ENCODE assay signal across 7 mouse cellular contexts in the genomic region with DNA sequence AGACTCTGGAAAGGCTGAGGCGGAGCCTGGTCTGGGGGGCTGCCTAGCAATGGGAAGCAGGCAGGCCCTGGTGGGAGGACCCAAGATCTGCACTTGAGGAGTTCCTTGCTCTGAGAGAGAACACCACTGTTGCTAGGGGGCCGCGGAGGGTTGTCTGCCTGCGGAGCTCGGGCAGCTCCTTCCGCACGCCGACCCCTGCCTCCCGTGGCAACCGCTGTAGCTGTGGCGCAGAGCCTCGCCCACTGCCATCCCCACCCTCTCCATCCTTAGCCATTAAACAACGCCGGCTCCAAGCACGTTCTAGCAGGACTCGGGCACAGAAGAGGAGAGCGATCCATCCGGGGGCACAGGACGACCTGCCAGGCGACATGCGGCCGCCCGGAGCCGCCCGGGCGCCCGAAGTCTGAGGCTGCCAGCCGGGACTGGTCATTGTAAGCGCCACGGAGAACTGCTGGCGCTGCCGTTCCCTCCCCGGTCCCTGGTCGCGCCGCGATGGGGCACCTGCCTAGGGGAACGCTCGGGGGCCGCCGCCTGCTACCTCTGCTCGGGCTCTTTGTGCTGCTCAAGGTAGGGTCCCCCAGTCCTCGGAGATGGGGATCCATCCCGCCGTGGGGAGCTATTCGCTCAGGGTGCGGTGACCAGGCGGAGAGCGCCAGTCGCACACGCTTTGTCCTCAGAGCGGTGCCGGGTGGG. TPM values are rescaled to one million over a fixed set of nuclear protein-coding genes. Genes with fewer than 3 reads are reported as not detected.
A peak's percentile ranks its signal among the peaks of the same experiment; 100 is the strongest.
DNase-seq lines count a peak whose midpoint lies in the region; ATAC-seq and TF ChIP-seq lines count a peak whose summit lies in the region.

A gene (plus strand): TSS at position 126 of the 693 bp plus-strand sequence.

- no peaks in the 10 kb centered on the region for H3K9me3 ChIP-seq in lung, postnatal 0 days (ENCODE audit: low read length)
- H3K9me3 ChIP-seq in embryonic facial prominence, embryonic 10.5 days = no peaks in the 10 kb centered on the region
- no peaks in the 10 kb centered on the region for H3K9me3 ChIP-seq in hindbrain, embryonic 13.5 days
- H3K9me3 ChIP-seq in neural tube, embryonic 13.5 days = no peaks in the 10 kb centered on the region

- no peak for TF ChIP-seq EP300 in lung, postnatal 0 days (IDR thresholded peaks at IDR 0.05)

- H3K4me2 ChIP-seq in lung, postnatal 0 days (replicated peaks; ENCODE audit: low read depth, low read length) = peak within 1 kb of the TSS; percentile 52
- peak within 1 kb of the TSS; percentile 69 for H3K4me2 ChIP-seq in hindbrain, embryonic 13.5 days
- peak within 1 kb of the TSS; percentile 74 for H3K4me2 ChIP-seq in neural tube, embryonic 13.5 days

- no peak within 1 kb of the TSS for H3K27ac ChIP-seq in lung, postnatal 0 days (ENCODE audit: low read length)
- peak within 1 kb of the TSS; percentile 80 for H3K27ac ChIP-seq in embryonic facial prominence, embryonic 10.5 days (replicated peaks)
- H3K27ac ChIP-seq in hindbrain, embryonic 13.5 days = peak within 1 kb of the TSS; percentile 96
- peak within 1 kb of the TSS; percentile 96 for H3K27ac ChIP-seq in neural tube, embryonic 13.5 days (replicated peaks)

- H3K36me3 ChIP-seq in lung, postnatal 0 days (ENCODE audit: insufficient read depth, low read length) = no peaks in the 10 kb centered on the region
- no peaks in the 10 kb centered on the region for H3K36me3 ChIP-seq in embryonic facial prominence, embryonic 10.5 days (replicated peaks)
- H3K36me3 ChIP-seq in hindbrain, embryonic 13.5 days = no peaks in the 10 kb centered on the region
- no peaks in the 10 kb centered on the region for H3K36me3 ChIP-seq in neural tube, embryonic 13.5 days

- DNase-seq in lung, postnatal 0 days (ENCODE audit: low spot score) = peak; percentile 6
- DNase-seq in lung, postnatal 25 days (ENCODE audit: low spot score) = no peak
- DNase-seq in embryonic facial prominence, embryonic 10.5 days (ENCODE audit: low spot score) = peak; percentile 69
- DNase-seq in left cerebral cortex, postnatal 36 days (ENCODE audit: low spot score in 2 of 2) = peak; percentile 39 to 50

- no peak within 1 kb of the TSS for H3K9ac ChIP-seq in lung, postnatal 0 days (replicated peaks; ENCODE audit: low read depth)
- H3K9ac ChIP-seq in hindbrain, embryonic 13.5 days = peak within 1 kb of the TSS; percentile 85
- H3K9ac ChIP-seq in neural tube, embryonic 13.5 days = peak within 1 kb of the TSS; percentile 89

- H3K27me3 ChIP-seq in lung, postnatal 0 days (replicated peaks; ENCODE audit: insufficient read depth, low read length) = peaks cover 8% of the 10 kb centered on the region; the same call in 1 of the 2 replicates
- peaks cover 45% of the 10 kb centered on the region for H3K27me3 ChIP-seq in embryonic facial prominence, embryonic 10.5 days (replicated peaks; ENCODE audit: low read depth, poor library complexity, severe bottlenecking)
- no peaks in the 10 kb centered on the region for H3K27me3 ChIP-seq in hindbrain, embryonic 13.5 days
- no peaks in the 10 kb centered on the region for H3K27me3 ChIP-seq in neural tube, embryonic 13.5 days

- ATAC-seq in lung, postnatal 0 days = no peak
- ATAC-seq in hindbrain, embryonic 13.5 days (ENCODE audit: low FRiP score) = peak; percentile 90
- ATAC-seq in neural tube, embryonic 13.5 days (ENCODE audit: low read depth) = peak; percentile 93
- ATAC-seq in inflammation-experienced regulatory T-cells, adult 6 months = no peak

- intact Hi-C loops in left cerebral cortex, postnatal 36 days (cut with DNase I) = loop anchor here (5.0 to 10.0 kb wide), 3 partner anchors 62 to 140 kb away; no protein-coding TSS in a partner anchor

- no peak for TF ChIP-seq CTCF in lung, postnatal 0 days (IDR thresholded peaks at IDR 0.05)

- peak within 1 kb of the TSS; percentile 17; the same call in 1 of the 2 replicates for H3K4me3 ChIP-seq in lung, postnatal 0 days (ENCODE audit: low read depth, low read length)
- peak within 1 kb of the TSS; percentile 66 for H3K4me3 ChIP-seq in embryonic facial prominence, embryonic 10.5 days
- H3K4me3 ChIP-seq in hindbrain, embryonic 13.5 days = peak within 1 kb of the TSS; percentile 70
- peak within 1 kb of the TSS; percentile 70 for H3K4me3 ChIP-seq in neural tube, embryonic 13.5 days

- WGBS in lung, postnatal 0 days = 2% methylated on average over 53 of the region's 53 CpGs
- WGBS in embryonic facial prominence, embryonic 10.5 days = under 1% methylated on average over 53 of the region's 53 CpGs
- whole genome bisulfite sequencing in hindbrain, embryonic 13.5 days = under 1% methylated on average over 53 of the region's 53 CpGs
- under 1% methylated on average over 52 of the region's 53 CpGs for WGBS in neural tube, embryonic 13.5 days

- no peaks in the 10 kb centered on the region; the same call in 1 of the 2 replicates for H3K4me1 ChIP-seq in lung, postnatal 0 days (ENCODE audit: insufficient read depth, low read depth, low read length)
- H3K4me1 ChIP-seq in embryonic facial prominence, embryonic 10.5 days = peaks cover 12% of the 10 kb centered on the region
- peaks cover 7% of the 10 kb centered on the region for H3K4me1 ChIP-seq in hindbrain, embryonic 13.5 days (replicated peaks)
- H3K4me1 ChIP-seq in neural tube, embryonic 13.5 days (replicated peaks) = peaks cover 12% of the 10 kb centered on the region

RNA-seq across cellular contexts. Expression of the gene that starts here (rescaled TPM):
- 1.3 and 1.6 TPM in 2 replicates for polyA plus RNA-seq in lung, postnatal 0 days (2015; fragmentation: Nextera tagmentation; extraction: Ambion mirVana)
- 2.3 and 2.4 TPM in 2 replicates for polyA plus RNA-seq in embryonic facial prominence, embryonic 10.5 days (2016; fragmentation: Nextera tagmentation; extraction: Ambion mirVana)
- 36.1 and 39.9 TPM in 2 replicates for polyA plus RNA-seq in hindbrain, embryonic 13.5 days (2015; fragmentation: Nextera tagmentation; extraction: Ambion mirVana)
- total RNA-seq in left cerebral cortex, postnatal 36 days (2021) = 10 to 100 TPM; 24.6 to 41.4 TPM
- 44.8 and 45.8 TPM in 2 replicates for polyA plus RNA-seq in neural tube, embryonic 13.5 days (2015; fragmentation: Nextera tagmentation; extraction: Ambion mirVana)
- polyA plus RNA-seq in inflammation-experienced regulatory T-cells, adult 6 months (2017; shearing (Covaris generic)) = under 1 TPM in 2 of 3 experiments, not detected in 1; 0.21 to 0.60 TPM

Comparison
In these comparisons a context has a peak if more than half of its experiments do, and no peak if none do; other contexts are left out.
1. RNA of the gene that starts here (polyA plus RNA-seq): 44.8 to 45.8 TPM in neural tube, embryonic 13.5 days and 36.1 to 39.9 TPM in hindbrain, embryonic 13.5 days; 2.3 to 2.4 TPM in embryonic facial prominence, embryonic 10.5 days, 1.3 to 1.6 TPM in lung, postnatal 0 days and 0.21 to 0.60 TPM in inflammation-experienced regulatory T-cells, adult 6 months; every median in the first group is over 10 times any median in the second.
2. ATAC-seq: peak in hindbrain, embryonic 13.5 days (single experiment) and neural tube, embryonic 13.5 days (single experiment); none in lung, postnatal 0 days (single experiment) and inflammation-experienced regulatory T-cells, adult 6 months (single experiment).
3. H3K4me3 ChIP-seq: peak in every context shown above with its lines; median percentile 70 in hindbrain, embryonic 13.5 days; 70 in neural tube, embryonic 13.5 days; 66 in embryonic facial prominence, embryonic 10.5 days; 17 in lung, postnatal 0 days.
4. Peak in every context shown above with its lines, with median percentiles within 50 percentile points of each other: H3K4me2 ChIP-seq.